Mouse (Mus musculus) lung, adult 2 months (tissue): ENCODE measurements around the gene Spata33. TPM values are rescaled to one million over a fixed set of nuclear protein-coding genes. Genes with fewer than 3 reads are reported as not detected.
A peak's percentile ranks its signal among the peaks of the same experiment; 100 is the strongest.
"Not testable (repeated sequence)": the region's sequence is repeated elsewhere in the genome, so short reads cannot be mapped to it uniquely, and the experiment has no call there.

ENCODE experiments used
- DNase-seq: peaks from one replicate; pipeline ENCODE4 v3.0.0; 2022
- H3K4me1 ChIP-seq: fragments of 200-500 bp; 2 replicates; pipeline ENCODE4 v1.6.1; 2011; ENCODE audit warnings: low read length; ENCODE audit not compliant: control insufficient read depth, insufficient read depth
- H3K4me3 ChIP-seq: fragments of 200-500 bp; replicated peaks from 2 replicates; pipeline ENCODE3; 2011; ENCODE audit warnings: low read depth, mild to moderate bottlenecking, control low read depth, low read length; ENCODE audit errors: extremely low read depth
- CTCF ChIP-seq: fragments of 200-500 bp; IDR thresholded peaks from 2 replicates; pipeline ENCODE4 v1.5.1; 2011; ENCODE audit warnings: mild to moderate bottlenecking, low read length, control low read depth; ENCODE audit not compliant: insufficient read depth
- POLR2A ChIP-seq: fragments of 200-500 bp; IDR thresholded peaks from 2 replicates; pipeline ENCODE4 v1.6.1; 2011; ENCODE audit warnings: low read depth, mild to moderate bottlenecking, control low read depth, low read length, borderline replicate concordance; ENCODE audit errors: extremely low read depth
- WGBS: fragments of 180-500 bp; shearing (Covaris S2); methylation state at CpG from one replicate; pipeline ENCODE4 v1.1.7; 2018; 5-methylcytosine and 5-hydroxymethylcytosine counted together
- polyA plus RNA-seq: library from polyadenylated mRNA; depleted of rRNA; stranded (reverse); fragments of >200 nt; gene quantifications from 2 replicates; pipeline ENCODE4 v1.2.3, GENCODE M21; 2012

Gene Spata33
- polyA plus RNA-seq, 1 experiment: 3.1 TPM

DNA sequence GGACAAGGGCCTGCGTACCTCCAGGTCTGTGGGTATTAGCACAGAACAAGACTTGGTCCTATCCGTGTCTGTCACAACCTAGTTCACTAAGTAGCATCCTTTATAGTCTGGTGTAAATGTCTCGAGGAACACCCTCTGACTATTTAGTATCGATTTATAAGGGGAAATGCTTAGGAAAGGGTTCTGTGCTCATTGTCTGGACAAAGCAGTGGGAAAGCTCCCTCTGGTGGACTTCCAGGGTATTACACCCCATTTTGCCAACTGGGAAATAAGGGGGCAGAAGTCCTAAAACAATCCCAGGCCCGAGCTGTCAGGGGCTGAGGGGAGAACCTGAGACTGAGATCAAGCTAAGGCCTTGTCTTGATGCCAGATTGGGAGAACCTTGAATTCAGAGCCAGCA, 10.3 kb upstream of the Spata33 start:
- Histone ChIP-seq H3K4me3 (no peak overlapping the region), H3K4me1 (no peaks in the 10 kb centered on the region)
- peak; percentile 69 for DNase-seq
- 21% methylated on average over 5 of the region's 5 CpGs for WGBS
- TF ChIP-seq CTCF (peak; percentile 64), POLR2A (no peak)

DNA sequence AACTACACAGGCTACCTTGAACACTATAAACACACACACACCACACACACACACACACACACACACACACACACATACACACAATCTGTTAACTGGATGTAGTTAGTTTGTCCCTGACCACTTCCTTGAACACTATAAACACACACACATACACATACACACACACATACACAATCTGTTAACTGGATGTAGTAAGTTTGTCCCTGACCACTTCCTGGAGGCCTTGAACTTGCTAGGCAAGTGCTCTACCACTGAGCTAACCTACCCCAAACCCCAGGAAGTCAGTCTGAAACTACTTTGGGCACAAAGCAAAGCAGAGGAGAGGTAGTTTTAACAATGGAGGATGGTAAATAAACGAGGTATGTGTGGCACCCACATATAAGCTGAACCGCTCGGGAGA, 9.1 kb upstream of the Spata33 start:
- DNase-seq: no peak
- Histone ChIP-seq H3K4me3 (no peak overlapping the region), H3K4me1 (no peaks in the 10 kb centered on the region)
- TF ChIP-seq POLR2A (no peak), CTCF (no peak)
- 59% methylated on average over 3 of the region's 3 CpGs for WGBS

DNA sequence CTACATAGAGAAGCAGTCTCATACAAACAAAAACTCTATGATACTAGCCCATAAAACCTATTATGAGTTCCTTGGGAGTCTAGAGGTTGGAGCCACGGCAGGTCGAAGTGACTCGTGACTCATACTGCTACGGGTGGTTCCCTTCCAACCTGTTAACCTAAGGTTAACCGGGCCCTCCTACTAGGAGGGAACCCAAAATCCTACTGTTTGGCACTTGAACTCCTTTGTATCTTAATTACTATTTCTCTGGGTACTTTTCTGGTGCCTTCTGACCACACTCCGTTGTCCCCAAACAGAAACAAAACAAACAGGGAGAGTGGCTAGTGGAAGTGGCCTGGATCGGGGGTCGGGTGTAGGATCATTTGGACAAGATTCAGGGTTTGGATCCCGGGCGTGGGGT, 756 bp upstream of the Spata33 start:
- 23% methylated on average over 10 of the region's 10 CpGs for WGBS
- DNase-seq: no peak
- TF ChIP-seq POLR2A: no peak
- no peak for TF ChIP-seq CTCF
- 0 out of 2 replicates have a peak, but pooled peaks cover 2% of the 10 kb centered on the region for H3K4me1 ChIP-seq
- H3K4me3 ChIP-seq: peak overlapping the region; percentile 89

DNA sequence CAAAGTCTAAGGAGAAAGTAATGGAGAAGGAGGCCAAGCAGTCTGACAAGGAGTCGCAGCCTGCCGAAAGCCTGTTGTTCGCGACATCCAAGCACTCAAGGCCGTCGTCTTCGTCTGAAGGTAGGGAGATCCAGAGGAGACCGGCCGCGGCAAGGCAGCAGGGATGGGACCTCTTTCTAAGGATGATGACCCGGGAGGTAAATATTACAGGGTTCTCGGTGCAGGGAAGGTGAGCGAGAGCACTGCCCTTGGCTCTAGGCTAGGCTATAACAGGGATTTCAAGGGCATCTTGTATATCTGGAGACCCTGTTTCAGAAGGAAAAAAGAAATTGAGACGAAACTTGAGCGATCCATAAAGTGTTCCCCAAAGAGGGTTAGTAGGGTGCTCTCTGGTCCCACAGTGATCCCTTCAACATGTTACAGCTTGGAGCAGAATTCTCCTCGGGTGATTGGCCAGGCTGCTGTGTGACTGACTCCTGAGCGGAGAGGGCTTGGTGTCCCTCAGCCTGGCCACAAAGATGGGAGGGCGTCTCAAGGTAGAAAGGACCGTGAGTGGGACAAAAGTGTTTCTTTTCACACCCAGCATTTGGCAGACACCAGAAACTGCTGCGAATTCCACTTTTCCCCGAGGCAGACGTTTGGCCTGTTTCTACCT, 613 bp downstream of the Spata33 start:
- no peak for DNase-seq
- Histone ChIP-seq H3K4me3 (peak overlapping the region; percentile 89), H3K4me1 (0 out of 2 replicates have a peak, but pooled peaks cover 2% of the 10 kb centered on the region)
- 16% methylated on average over 22 of the region's 22 CpGs for WGBS
- TF ChIP-seq POLR2A (no peak), CTCF (no peak)

DNA sequence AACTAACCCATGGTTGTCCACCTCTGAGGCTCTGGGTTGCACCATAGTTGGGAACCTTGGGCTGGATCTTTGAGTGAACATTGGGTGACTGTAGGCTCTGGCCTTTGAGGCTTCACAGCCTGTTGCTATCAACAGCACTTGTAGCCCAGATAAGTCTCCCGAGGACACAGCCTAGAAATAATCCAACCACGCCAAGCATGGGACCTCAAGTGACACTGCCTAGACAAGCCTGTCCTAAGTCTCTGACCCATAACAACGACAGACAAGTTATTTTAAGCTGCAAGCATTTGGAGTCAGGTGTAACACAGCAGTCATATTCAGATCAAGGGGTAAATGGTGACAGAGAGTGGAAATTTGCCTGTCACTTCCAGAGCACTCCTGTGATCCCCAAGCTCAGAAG, 2.8 kb downstream of the Spata33 start:
- no peak for TF ChIP-seq CTCF
- no peak for TF ChIP-seq POLR2A
- 63% methylated on average over 3 of the region's 3 CpGs for WGBS

DNA sequence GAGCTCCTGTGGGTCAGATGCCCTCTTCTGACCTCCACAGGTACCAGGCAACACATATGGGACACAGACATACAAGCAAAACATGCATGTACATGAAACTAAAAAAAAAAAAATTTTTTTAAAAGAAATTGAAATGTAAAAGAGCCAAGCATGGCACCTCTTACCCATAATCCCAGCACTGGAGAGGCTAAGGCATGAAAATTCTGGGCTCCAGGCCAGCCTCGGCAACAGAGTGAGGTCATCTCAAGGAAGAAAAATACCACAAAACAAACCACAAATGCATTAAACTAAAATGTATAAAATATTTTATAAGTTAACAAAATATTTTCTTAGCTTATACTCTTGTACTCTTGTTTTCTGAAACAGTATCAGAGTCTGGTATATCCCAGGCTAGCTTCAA, 8.3 kb downstream of the Spata33 start:
- TF ChIP-seq POLR2A (no peak), CTCF (no peak)
- H3K4me3 ChIP-seq: no peak overlapping the region
- peaks cover 3% of the 10 kb centered on the region; the same call in 1 of the 2 replicates for H3K4me1 ChIP-seq
- WGBS: 37% methylated on average over 1 of the region's 1 CpGs
- DNase-seq: no peak

More for the DNA sequence above, 2.8 kb downstream of the Spata33 start:
- DNase-seq: no peak
- Histone ChIP-seq H3K4me1 (0 out of 2 replicates have a peak, but pooled peaks cover 2% of the 10 kb centered on the region), H3K4me3 (no peak overlapping the region)

DNA sequence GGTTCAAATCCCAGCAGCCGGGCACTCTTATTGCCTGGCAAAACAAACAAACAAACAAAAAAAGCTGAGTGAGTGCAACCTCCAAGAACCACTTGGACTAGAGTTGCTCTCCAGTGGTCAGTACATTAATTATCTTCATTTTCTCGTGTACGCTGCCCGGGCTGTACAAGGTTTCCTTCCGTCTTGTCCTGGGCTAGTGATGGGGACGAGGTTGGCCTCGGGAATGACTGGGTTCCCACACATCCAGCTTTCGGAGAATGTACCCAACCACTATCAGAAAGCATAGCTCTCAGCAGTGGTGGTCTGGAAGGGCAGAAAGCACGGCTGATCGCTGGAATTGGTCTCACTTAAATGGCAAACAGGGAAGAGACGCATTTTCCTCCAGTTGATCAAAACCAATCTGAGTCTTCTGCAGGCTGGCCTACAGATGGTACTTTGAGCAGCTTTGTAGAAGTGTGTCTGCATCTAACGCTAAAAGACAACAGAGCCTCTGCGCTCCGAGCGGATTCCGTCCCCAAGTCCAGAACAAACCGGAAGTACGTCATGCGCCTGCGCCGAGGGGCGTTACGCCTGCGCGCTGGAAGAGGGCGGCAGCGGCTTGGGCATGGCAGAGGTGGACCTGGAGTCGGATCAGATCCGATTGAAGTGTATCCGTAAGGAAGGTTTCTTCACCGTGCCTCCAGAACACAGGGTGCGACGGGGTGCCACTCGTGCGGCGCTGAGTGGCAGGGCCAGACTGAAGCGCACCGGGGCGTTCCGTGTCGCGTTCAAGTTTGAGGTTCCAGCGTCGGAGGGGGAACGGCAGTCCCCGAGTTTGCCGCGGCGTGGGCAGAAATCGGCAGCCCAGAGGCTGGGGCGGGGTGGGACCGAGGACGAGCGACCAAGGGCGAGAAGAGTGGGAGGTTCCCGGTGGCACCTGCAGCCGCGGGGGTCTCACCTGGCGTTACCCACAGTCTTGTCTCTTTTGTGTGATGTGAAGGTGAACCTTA, 11.9 kb downstream of the Spata33 start, which contains the start of gene Cdk10:
Cdk10 (plus strand) TSS at position 565 of the 989 bp plus-strand sequence.
- DNase-seq: peak; percentile 94
- H3K4me1 ChIP-seq: peaks cover 3% of the 10 kb centered on the region; the same call in 1 of the 2 replicates
- H3K4me3 ChIP-seq: peak within 1 kb of the TSS; percentile 94
- TF ChIP-seq POLR2A: peak; percentile 98
- no peak for TF ChIP-seq CTCF
- WGBS: 2% methylated on average over 59 of the region's 59 CpGs

DNA sequence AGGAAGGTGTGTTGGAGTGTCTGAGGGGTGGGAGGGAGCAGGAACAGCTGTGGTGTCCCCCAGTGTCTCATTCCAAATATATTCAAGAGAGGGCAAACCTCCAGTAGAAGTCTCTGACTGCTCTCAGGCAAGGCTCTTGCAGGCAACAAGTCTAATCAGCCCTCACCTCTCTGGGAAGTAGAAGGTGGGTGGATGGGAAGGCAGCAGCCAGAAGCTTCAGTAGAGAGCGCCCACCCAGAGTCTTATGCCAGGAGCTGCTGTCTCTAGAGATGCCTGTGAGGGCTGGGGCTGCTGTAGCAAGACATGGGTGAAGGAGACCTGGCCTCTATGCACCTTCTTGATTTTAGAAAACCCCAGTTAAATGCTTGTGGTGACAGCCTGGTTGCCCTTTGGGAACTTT, 15.8 kb downstream of the Spata33 start:
- Histone ChIP-seq H3K4me1 (peaks cover 3% of the 10 kb centered on the region; the same call in 1 of the 2 replicates), H3K4me3 (no peak overlapping the region)
- WGBS: 100% methylated on average over 1 of the region's 1 CpGs
- TF ChIP-seq POLR2A: no peak
- TF ChIP-seq CTCF: no peak
- DNase-seq: no peak

DNA sequence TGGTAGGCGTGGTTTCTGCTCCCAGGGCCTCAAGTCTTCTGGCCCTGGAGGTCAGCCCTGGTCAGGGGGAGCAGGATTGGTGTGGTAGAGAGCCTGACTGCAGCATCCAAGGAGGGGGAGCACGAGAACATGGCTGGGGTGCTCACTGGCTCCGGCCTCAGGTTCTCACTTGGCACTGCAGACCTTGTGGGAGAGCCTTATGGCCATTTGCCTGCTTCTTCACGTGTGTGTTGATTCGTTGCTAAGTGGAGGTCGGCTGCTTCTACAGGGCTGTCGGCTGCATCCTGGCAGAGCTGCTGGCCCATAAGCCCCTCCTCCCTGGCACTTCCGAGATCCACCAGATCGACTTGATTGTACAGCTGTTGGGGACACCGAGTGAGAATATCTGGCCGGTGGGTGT, 17.7 kb downstream of the Spata33 start:
- DNase-seq, H3K4me3 ChIP-seq: not testable (repeated sequence)
- 84% methylated on average over 11 of the region's 11 CpGs for WGBS

More for the DNA sequence above, 17.7 kb downstream of the Spata33 start:
- not testable (repeated sequence) for H3K4me1 ChIP-seq
